Mouse (Mus musculus): ENCODE measurements around the gene Trmt2b.

GRCm38 (mm10) chrX:134245946-134246345 is 30.8 kb downstream of the Trmt2b start:
- TF ChIP-seq POLR2A (IDR thresholded peaks at IDR 0.05; ENCODE audit: control insufficient read depth, low read depth, low read length): no peak
- no peak for TF ChIP-seq CTCF (IDR thresholded peaks at IDR 0.05; ENCODE audit: control insufficient read depth, insufficient read depth, insufficient replicate concordance, low read depth, low read length)

Data from testis, adult 2 months (tissue).